Mouse (Mus musculus) gastrocnemius, postnatal 4 days (tissue): ENCODE measurements at regions not wholly inside any gene's neighbourhood (a gene's known extent, or its start where the extent isn't known, plus 50 kb on each side); places are given as distances from the start of the nearest gene placed in this dataset.
"Not testable (repeated sequence)": the region's sequence is repeated elsewhere in the genome, so short reads cannot be mapped to it uniquely, and the experiment has no call there.

Experiments used
- DNase-seq, 2 experiments: peaks; one replicate each; pipeline ENCODE4 v3.0.0; 2021 to 2022; ENCODE audit warnings: low spot score in 2 of 2, mixed read lengths in 2 of 2

- no peak for DNase-seq
These were observed 943.7 kb upstream of the Prmt6 start for GRCm38 (mm10) chr3:111194541-111194940.

GRCm38 (mm10) chr3:111166698-111167097 lies 915.9 kb upstream of the Prmt6 start:
- DNase-seq: no peak

- DNase-seq: not testable (repeated sequence)
These were observed 890.4 kb upstream of the Prmt6 start for GRCm38 (mm10) chr3:111141196-111141595.

GRCm38 (mm10) chr3:111108982-111109381 lies 858.2 kb upstream of the Prmt6 start:
- DNase-seq: no peak

GRCm38 (mm10) chr3:111102646-111103045 lies 851.8 kb upstream of the Prmt6 start:
- DNase-seq: no peak

- DNase-seq: no peak
These were observed 823.5 kb upstream of the Prmt6 start for GRCm38 (mm10) chr3:111074311-111074710.

GRCm38 (mm10) chr3:111070301-111070700 lies 819.5 kb upstream of the Prmt6 start:
- DNase-seq: no peak

- no peak for DNase-seq
These were observed 819.0 kb upstream of the Prmt6 start for GRCm38 (mm10) chr3:111069843-111070242.

- DNase-seq: peak in 1 of 2 experiments; percentile 11
These were observed 818.4 kb upstream of the Prmt6 start for GRCm38 (mm10) chr3:111069156-111069555.

- DNase-seq: no peak
These were observed 798.8 kb upstream of the Prmt6 start for GRCm38 (mm10) chr3:111049638-111050037.
